Mouse (Mus musculus) C2C12 (cell line): ENCODE results near the gene Lpcat3. TPM values are rescaled to one million over a fixed set of nuclear protein-coding genes. Genes with fewer than 3 reads are reported as not detected.

Source experiments
- H3K27me3 ChIP-seq: one replicate; pipeline ENCODE4 v1.6.1; 2011; ENCODE audit not compliant: control insufficient read depth, insufficient read depth, insufficient read length
- H3K36me3 ChIP-seq: one replicate; pipeline ENCODE4 v1.6.1; 2011; ENCODE audit not compliant: control insufficient read depth, insufficient read depth
- H3K4me3 ChIP-seq: one replicate; pipeline ENCODE4 v1.5.1; 2011; ENCODE audit warnings: mild to moderate bottlenecking, control low read depth; ENCODE audit not compliant: poor library complexity, insufficient read depth, severe bottlenecking
- H3K79me2 ChIP-seq: one replicate; pipeline ENCODE4 v1.6.1; 2011; ENCODE audit not compliant: control insufficient read depth, insufficient read depth
- H3K79me3 ChIP-seq: one replicate; pipeline ENCODE4 v1.6.1; 2011; ENCODE audit warnings: low read depth, control low read depth
- H3ac ChIP-seq: one replicate; pipeline ENCODE3; 2011; ENCODE audit warnings: low read depth; ENCODE audit not compliant: control insufficient read depth, insufficient read length
- CEBPB ChIP-seq: IDR thresholded peaks from one replicate; pipeline ENCODE4 v1.6.1; 2011; ENCODE audit warnings: low read depth, mild to moderate bottlenecking, control low read depth, moderate library complexity
- CTCF ChIP-seq: IDR thresholded peaks from one replicate; pipeline ENCODE4 v1.5.1; 2011; ENCODE audit not compliant: control insufficient read depth, insufficient read depth, insufficient read length
- MYOD1 ChIP-seq: IDR thresholded peaks from one replicate; pipeline ENCODE4 v1.6.1; 2011; ENCODE audit warnings: low read depth; ENCODE audit not compliant: control insufficient read depth, insufficient read length
- MYOG ChIP-seq: IDR thresholded peaks from one replicate; pipeline ENCODE4 v1.6.1; 2011; ENCODE audit not compliant: control insufficient read depth, insufficient read length; ENCODE audit errors: extremely low read depth
- microRNA-seq: library from miRNA; unstranded; fragments of <30 nt; microRNA quantifications from one replicate; pipeline ENCODE4, GENCODE M21; 2019; ENCODE audit warnings: borderline microRNAs expressed
- polyA plus RNA-seq: library from polyadenylated mRNA; unstranded; fragments of >200 nt; fragmentation: generic; extraction: Trizol; gene quantifications from one replicate; pipeline ENCODE4 v1.2.1, GENCODE M21; 2012; ENCODE audit warnings: missing spikeins

The Lpcat3 gene
- polyA plus RNA-seq, 1 experiment = 55.4 TPM

- Histone ChIP-seq H3K36me3 (peaks cover 52% of the 10 kb centered on the region), H3K79me2 (peaks cover 82% of the 10 kb centered on the region), H3K27me3 (no peaks in the 10 kb centered on the region), H3ac (no peak overlapping the region), H3K79me3 (peaks cover 64% of the 10 kb centered on the region), H3K4me3 (no peak overlapping the region)
- no peak for TF ChIP-seq MYOG
- TF ChIP-seq MYOD1 = no peak
- no peak for TF ChIP-seq CEBPB
- TF ChIP-seq CTCF = no peak
Observed at GRCm38 (mm10) chr6:124753861-124754260, 91.0 kb downstream of the Lpcat3 start.

Small RNAs within 50 kb of the gene (microRNA-seq; reads per million reads assigned to microRNA genes)
- gene Mir141 = 3.0 reads per million, percentile 46 among the genes with 10 or more reads in this experiment
- gene Mir200c = 9.4 reads per million, percentile 58 among the genes with 10 or more reads in this experiment

Other genes with a start within 250 kb of the Lpcat3 start
- 32.9 TPM for gene Pex5, start 248.0 kb upstream of the Lpcat3 start, polyA plus RNA-seq
- 1.8 TPM for gene Clstn3, start 198.2 kb upstream of the Lpcat3 start, polyA plus RNA-seq
- 0.50 TPM for gene C1rl, start 169.9 kb upstream of the Lpcat3 start, polyA plus RNA-seq
- 0.62 TPM for gene C1ra, start 150.6 kb upstream of the Lpcat3 start, polyA plus RNA-seq
- gene C1s1, start 120.7 kb upstream of the Lpcat3 start, polyA plus RNA-seq = 0.05 TPM
- not detected for gene C1rb, start 92.7 kb upstream of the Lpcat3 start, polyA plus RNA-seq
- gene C1s2, start 26.9 kb upstream of the Lpcat3 start, polyA plus RNA-seq = 0.04 TPM
- 208 TPM for gene Emg1, start 49.2 kb downstream of the Lpcat3 start, polyA plus RNA-seq
- 456 TPM for gene Phb2, start 49.3 kb downstream of the Lpcat3 start, polyA plus RNA-seq
- gene Ptpn6, start 75.7 kb downstream of the Lpcat3 start, polyA plus RNA-seq = 8.2 TPM
- 294 TPM for gene Grcc10, start 78.3 kb downstream of the Lpcat3 start, polyA plus RNA-seq
- not detected for gene Gm45234, start 93.0 kb downstream of the Lpcat3 start, polyA plus RNA-seq
- gene Atn1, start 93.5 kb downstream of the Lpcat3 start, polyA plus RNA-seq = 47.0 TPM
- 5.5 TPM for gene Eno2, start 106.6 kb downstream of the Lpcat3 start, polyA plus RNA-seq
- 0.13 TPM for gene Lrrc23, start 116.7 kb downstream of the Lpcat3 start, polyA plus RNA-seq
- 24.8 TPM for gene Spsb2, start 145.6 kb downstream of the Lpcat3 start, polyA plus RNA-seq
- gene Tpi1, start 151.3 kb downstream of the Lpcat3 start, polyA plus RNA-seq = 604 TPM
- gene Usp5, start 166.5 kb downstream of the Lpcat3 start, polyA plus RNA-seq = 132 TPM
- 69.9 TPM for gene Cdca3, start 166.5 kb downstream of the Lpcat3 start, polyA plus RNA-seq
- not detected for gene Gnb3, start 177.2 kb downstream of the Lpcat3 start, polyA plus RNA-seq
- gene P3h3, start 194.7 kb downstream of the Lpcat3 start, polyA plus RNA-seq = 1.1 TPM
- 0.05 TPM for gene Gpr162, start 201.0 kb downstream of the Lpcat3 start, polyA plus RNA-seq
- not detected for gene Cd4, start 225.2 kb downstream of the Lpcat3 start, polyA plus RNA-seq
- gene Lag3, start 248.7 kb downstream of the Lpcat3 start, polyA plus RNA-seq = 0.44 TPM